Mouse (Mus musculus) neural tube, embryonic 11.5 days (tissue): Measurements from ENCODE around the gene Trarg1. TPM values are rescaled to one million over a fixed set of nuclear protein-coding genes. Genes with fewer than 3 reads are reported as not detected.
"Not testable (repeated sequence)": the region's sequence is repeated elsewhere in the genome, so short reads cannot be mapped to it uniquely, and the experiment has no call there.

ENCODE experiments used
- ATAC-seq: fragments of 200-750 bp; cut with Nextera tagmentation; 2 replicates; pipeline ENCODE4 v1.8.0; 2017; ENCODE audit warnings: moderate number of reproducible peaks, mild to moderate bottlenecking, moderate TSS enrichment, moderate library complexity; ENCODE audit not compliant: insufficient read depth, low FRiP score, low TSS enrichment
- DNase-seq: peaks from one replicate; pipeline ENCODE4 v3.0.0-alpha.2; 2015; ENCODE audit warnings: low spot score
- H3K27ac ChIP-seq: fragments of 300-500 bp; sonication (generic); 2 replicates; pipeline ENCODE4 v1.5.1; 2014; ENCODE audit warnings: low read depth, mild to moderate bottlenecking, low read length
- H3K27me3 ChIP-seq: fragments of 300-500 bp; sonication (generic); 2 replicates; pipeline ENCODE4 v1.6.1; 2014; ENCODE audit warnings: mild to moderate bottlenecking, low read length, mixed read lengths; ENCODE audit not compliant: control insufficient read depth, insufficient read depth
- H3K36me3 ChIP-seq: fragments of 300-500 bp; sonication (generic); 2 replicates; pipeline ENCODE4 v1.6.1; 2014; ENCODE audit warnings: mild to moderate bottlenecking, low read length, moderate library complexity, mixed read lengths; ENCODE audit not compliant: control insufficient read depth, insufficient read depth
- H3K4me1 ChIP-seq: fragments of 300-500 bp; sonication (generic); 2 replicates; pipeline ENCODE4 v1.6.1; 2014; ENCODE audit warnings: low read length, mixed read lengths; ENCODE audit not compliant: control insufficient read depth, insufficient read depth
- H3K4me2 ChIP-seq: fragments of 300-500 bp; sonication (generic); 2 replicates; pipeline ENCODE4 v1.6.1; 2014; ENCODE audit warnings: low read depth, mild to moderate bottlenecking, moderate library complexity
- H3K4me3 ChIP-seq: fragments of 300-500 bp; sonication (generic); 2 replicates; pipeline ENCODE4 v1.5.1; 2014; ENCODE audit warnings: low read depth, low read length
- H3K9ac ChIP-seq: fragments of 300-500 bp; sonication (generic); 2 replicates; pipeline ENCODE4 v1.6.1; 2014; ENCODE audit warnings: mild to moderate bottlenecking, low read length
- H3K9me3 ChIP-seq: fragments of 300-500 bp; sonication (generic); 2 replicates; pipeline ENCODE4 v1.6.1; 2016; ENCODE audit warnings: low read length; ENCODE audit not compliant: control insufficient read depth
- WGBS: fragments of 180-500 bp; shearing (Covaris S2); extraction: QIAGEN DNeasy Blood & Tissue Kit; methylation state at CpG from one replicate; pipeline ENCODE4 v1.1.7; 2014; 5-methylcytosine and 5-hydroxymethylcytosine counted together
- polyA plus RNA-seq: library from polyadenylated mRNA; unstranded; fragments of >200 nt; fragmentation: Nextera tagmentation; extraction: Ambion mirVana; gene quantifications from 2 replicates; pipeline ENCODE4 v1.2.1, GENCODE M21; 2014

The Trarg1 gene
- polyA plus RNA-seq, result 0.53 and 0.57 TPM in 2 replicates

DNA sequence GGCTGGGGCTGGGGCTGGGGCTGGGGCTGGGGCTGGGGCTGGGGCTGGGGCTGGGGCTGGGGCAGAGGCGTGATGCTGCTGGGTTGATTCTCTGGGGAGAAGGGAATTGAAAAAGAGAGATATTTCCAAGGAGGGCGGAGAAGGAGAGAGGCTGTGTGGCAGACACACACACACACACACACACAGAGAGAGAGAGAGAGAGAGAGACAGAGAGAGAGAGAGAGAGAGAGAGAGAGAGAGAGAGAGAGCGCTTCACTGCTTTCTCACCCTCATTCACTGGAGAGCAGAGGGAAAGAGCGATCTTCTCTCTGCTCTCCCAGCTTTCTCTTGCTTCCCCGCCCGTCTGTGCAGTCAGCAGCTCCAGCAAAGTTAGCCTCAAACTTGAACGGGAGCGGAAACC lies at the start of gene Trarg1:
Trarg1 (plus strand) TSS at position 301 of the 400 bp plus-strand sequence.
- WGBS, result 46% methylated on average over 7 of the region's 8 CpGs
- H3K27me3 ChIP-seq, DNase-seq, H3K4me2 ChIP-seq, H3K27ac ChIP-seq, H3K4me3 ChIP-seq, ATAC-seq, H3K36me3 ChIP-seq, H3K9me3 ChIP-seq, H3K9ac ChIP-seq, H3K4me1 ChIP-seq: not testable (repeated sequence)

DNA sequence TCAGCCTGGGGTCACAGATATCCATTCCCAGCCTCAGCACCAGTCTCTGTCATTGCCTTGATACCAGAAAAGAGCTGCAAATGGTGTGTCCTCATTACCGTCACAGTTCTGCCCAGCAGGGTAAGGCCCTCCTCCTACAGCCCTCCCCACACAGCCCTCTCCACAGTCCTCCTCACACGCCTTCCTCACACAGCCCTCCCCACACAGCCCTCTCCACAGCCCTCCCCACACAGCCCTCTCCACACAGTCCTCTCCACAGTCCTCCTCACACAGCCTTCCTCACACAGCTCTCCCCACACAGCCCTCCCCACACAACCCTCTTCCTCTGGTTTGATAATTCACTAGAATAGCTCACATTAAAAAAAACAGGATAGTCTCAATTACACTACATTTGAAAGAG lies 49.6 kb upstream of the Trarg1 start:
- H3K9ac ChIP-seq, result no peak overlapping the region
- DNase-seq (no peak), ATAC-seq (no peak)
- H3K27ac ChIP-seq, result no peak overlapping the region
- no peaks in the 10 kb centered on the region for H3K4me1 ChIP-seq
- no peaks in the 10 kb centered on the region for H3K9me3 ChIP-seq
- H3K4me2 ChIP-seq, result no peak overlapping the region
- no peaks in the 10 kb centered on the region for H3K36me3 ChIP-seq
- WGBS, result 27% methylated on average over 2 of the region's 2 CpGs
- H3K27me3 ChIP-seq, result no peaks in the 10 kb centered on the region
- H3K4me3 ChIP-seq, result no peak overlapping the region

DNA sequence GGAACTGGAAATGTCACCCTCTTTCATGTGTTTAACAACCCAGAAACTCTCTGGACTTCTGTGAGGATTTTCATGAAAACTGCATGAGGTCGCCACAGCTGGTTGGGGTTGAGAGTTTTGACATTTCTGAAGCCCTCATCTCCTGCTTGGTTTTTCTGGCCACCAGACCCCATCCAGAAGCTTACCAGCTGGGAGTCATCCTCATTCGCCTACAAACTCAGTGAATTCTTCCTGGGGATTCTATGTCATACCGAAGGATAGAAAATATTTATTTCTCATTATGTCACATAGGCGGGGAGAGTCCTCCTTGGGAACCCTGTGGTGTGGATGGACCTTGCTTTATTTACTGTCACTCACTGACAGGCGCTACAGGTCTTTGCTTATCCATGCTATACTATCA lies 49.1 kb upstream of the Trarg1 start:
- no peaks in the 10 kb centered on the region for H3K4me1 ChIP-seq
- no peaks in the 10 kb centered on the region for H3K9me3 ChIP-seq
- H3K27me3 ChIP-seq, result no peaks in the 10 kb centered on the region
- no peak overlapping the region for H3K4me3 ChIP-seq
- DNase-seq (no peak), ATAC-seq (no peak)
- H3K36me3 ChIP-seq, result no peaks in the 10 kb centered on the region
- H3K27ac ChIP-seq, result no peak overlapping the region
- WGBS, result 81% methylated on average over 5 of the region's 5 CpGs
- H3K4me2 ChIP-seq, result no peak overlapping the region
- H3K9ac ChIP-seq, result no peak overlapping the region

DNA sequence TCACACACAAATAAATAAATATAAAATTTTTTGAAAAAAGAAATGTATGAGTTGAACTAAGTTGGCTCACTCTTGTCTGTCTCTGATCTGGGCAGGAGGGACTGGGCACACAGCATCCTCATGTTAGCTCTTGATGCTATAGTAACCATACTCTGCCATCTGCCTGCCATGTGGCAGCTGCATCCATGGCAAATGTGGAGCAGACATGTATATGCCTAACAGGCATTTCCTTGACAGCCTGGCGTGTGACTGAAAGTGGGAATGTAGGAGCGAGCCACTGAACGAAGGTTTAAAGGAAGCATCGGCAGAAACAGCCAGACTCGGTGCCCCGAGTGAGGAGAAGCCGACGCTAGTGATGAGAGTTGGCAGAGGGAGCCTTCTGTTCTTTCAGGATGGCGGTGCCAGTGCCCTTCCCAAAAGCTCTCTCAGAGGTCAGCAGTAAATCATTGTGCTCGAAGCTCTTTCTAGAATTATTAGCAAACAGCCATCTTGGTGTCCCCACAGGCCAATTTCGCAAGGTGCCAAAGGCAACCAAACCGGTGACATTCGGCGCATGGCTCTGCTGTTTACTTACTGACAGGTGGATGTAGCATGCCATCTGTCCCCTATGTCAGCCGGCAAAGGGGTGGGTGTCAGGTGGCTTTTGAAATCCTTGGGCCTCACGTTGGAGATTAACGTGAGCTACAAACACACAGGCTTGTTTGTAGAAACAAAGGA lies 40.2 kb upstream of the Trarg1 start:
- H3K9ac ChIP-seq, result no peak overlapping the region
- H3K4me1 ChIP-seq, result 0 out of 2 replicates have a peak, but pooled peaks cover under 1% of the 10 kb centered on the region
- ATAC-seq, result no peak
- 76% methylated on average over 17 of the region's 17 CpGs for WGBS
- DNase-seq, result no peak
- no peaks in the 10 kb centered on the region for H3K36me3 ChIP-seq
- H3K4me3 ChIP-seq, result no peak overlapping the region
- no peaks in the 10 kb centered on the region for H3K27me3 ChIP-seq
- no peaks in the 10 kb centered on the region for H3K9me3 ChIP-seq
- H3K4me2 ChIP-seq, result no peak overlapping the region
- H3K27ac ChIP-seq, result no peak overlapping the region

- Histone ChIP-seq H3K27ac (no peak overlapping the region), H3K36me3 (no peaks in the 10 kb centered on the region), H3K9ac (no peak overlapping the region), H3K4me2 (no peak overlapping the region), H3K9me3 (no peaks in the 10 kb centered on the region), H3K4me1 (peaks cover 7% of the 10 kb centered on the region; the same call in 1 of the 2 replicates), H3K27me3 (no peaks in the 10 kb centered on the region), H3K4me3 (no peak overlapping the region)
- ATAC-seq (no peak), DNase-seq (no peak)
- whole genome bisulfite sequencing, result 82% methylated on average over 4 of the region's 4 CpGs
These were observed 39.4 kb upstream of the Trarg1 start for GRCm38 (mm10) chr11:76640231-76640630.

DNA sequence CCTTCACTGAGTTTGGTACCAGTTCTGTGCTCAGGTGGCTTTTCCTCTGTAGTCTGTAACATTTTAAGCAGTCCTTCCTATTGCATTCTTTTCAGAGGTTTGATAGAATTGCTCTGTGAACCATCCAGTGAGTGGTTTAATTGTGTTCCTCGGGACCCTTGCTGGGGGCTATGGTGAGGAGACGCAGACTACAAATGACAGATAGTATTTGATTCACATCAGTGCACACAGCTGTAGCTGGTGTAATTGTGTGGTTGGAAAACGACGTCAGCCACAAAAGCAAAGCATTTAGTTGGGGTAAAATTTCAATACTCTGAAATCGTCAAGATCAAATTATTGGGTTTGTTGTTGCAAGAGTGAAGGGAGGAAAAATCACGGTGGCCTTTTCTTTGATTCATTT lies 35.4 kb upstream of the Trarg1 start:
- 55% methylated on average over 6 of the region's 6 CpGs for WGBS
- Histone ChIP-seq H3K9me3 (no peaks in the 10 kb centered on the region), H3K27me3 (no peaks in the 10 kb centered on the region), H3K9ac (no peak overlapping the region), H3K4me1 (peaks cover 14% of the 10 kb centered on the region; the same call in 1 of the 2 replicates), H3K27ac (no peak overlapping the region), H3K36me3 (no peaks in the 10 kb centered on the region), H3K4me3 (no peak overlapping the region), H3K4me2 (no peak overlapping the region)
- ATAC-seq (no peak), DNase-seq (no peak)

DNA sequence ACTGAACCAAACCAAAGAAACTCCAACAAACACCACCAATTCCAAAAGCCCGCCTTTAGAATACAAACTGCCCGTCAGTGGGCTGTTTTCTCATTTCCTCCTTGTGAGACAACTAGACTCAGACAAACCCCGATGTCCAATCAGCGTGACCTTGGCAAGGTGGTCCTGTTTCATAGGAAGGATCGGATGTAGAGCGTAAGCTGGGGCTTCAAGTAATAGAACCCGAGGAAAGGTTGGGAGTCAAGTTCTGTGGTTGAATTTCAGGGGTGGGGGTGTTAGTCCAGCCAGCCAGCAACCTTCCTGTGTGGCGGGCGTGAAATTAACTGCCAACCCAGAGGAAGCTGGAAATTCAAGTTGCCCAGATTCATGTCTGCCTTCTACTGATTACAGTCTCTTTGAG lies 34.6 kb upstream of the Trarg1 start:
- H3K4me2 ChIP-seq, result no peak overlapping the region

DNA sequence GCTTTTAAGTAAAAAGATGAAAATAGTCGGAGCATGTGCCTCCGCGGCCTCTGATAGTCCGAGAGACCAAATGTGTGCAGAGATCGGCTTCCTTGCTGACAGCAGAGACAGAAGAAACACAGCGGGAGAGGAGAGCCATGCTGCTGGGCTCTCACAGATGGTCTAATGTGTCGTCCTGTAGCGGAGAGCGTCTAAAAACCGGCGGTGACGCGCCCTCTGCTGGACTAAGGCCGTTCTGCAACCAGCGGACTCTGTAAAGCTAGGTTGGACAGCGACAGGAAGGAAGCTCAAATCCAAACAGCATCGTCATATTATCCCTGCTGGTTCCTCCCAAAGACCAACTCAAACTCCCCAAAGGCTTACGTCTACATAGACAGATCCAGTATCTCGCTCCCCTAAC lies 33.7 kb upstream of the Trarg1 start:
- H3K9ac ChIP-seq, result no peak overlapping the region
- WGBS, result under 1% methylated on average over 19 of the region's 19 CpGs
- no peaks in the 10 kb centered on the region for H3K27me3 ChIP-seq
- H3K27ac ChIP-seq, result no peak overlapping the region
- ATAC-seq (peak; percentile 65; the same call in 1 of the 2 replicates), DNase-seq (peak; percentile 94)
- no peak overlapping the region for H3K4me3 ChIP-seq
- H3K9me3 ChIP-seq, result no peaks in the 10 kb centered on the region
- peak overlapping the region; percentile 24 for H3K4me2 ChIP-seq
- H3K36me3 ChIP-seq, result no peaks in the 10 kb centered on the region
- H3K4me1 ChIP-seq, result peaks cover 14% of the 10 kb centered on the region; the same call in 1 of the 2 replicates

More for the DNA sequence above, 34.6 kb upstream of the Trarg1 start:
- no peak overlapping the region for H3K9ac ChIP-seq
- peaks cover 14% of the 10 kb centered on the region; the same call in 1 of the 2 replicates for H3K4me1 ChIP-seq
- DNase-seq, result no peak
- 74% methylated on average over 9 of the region's 9 CpGs for WGBS
- no peaks in the 10 kb centered on the region for H3K27me3 ChIP-seq
- no peak for ATAC-seq
- H3K27ac ChIP-seq, result no peak overlapping the region
- H3K36me3 ChIP-seq, result no peaks in the 10 kb centered on the region
- H3K9me3 ChIP-seq, result no peaks in the 10 kb centered on the region
- no peak overlapping the region for H3K4me3 ChIP-seq

DNA sequence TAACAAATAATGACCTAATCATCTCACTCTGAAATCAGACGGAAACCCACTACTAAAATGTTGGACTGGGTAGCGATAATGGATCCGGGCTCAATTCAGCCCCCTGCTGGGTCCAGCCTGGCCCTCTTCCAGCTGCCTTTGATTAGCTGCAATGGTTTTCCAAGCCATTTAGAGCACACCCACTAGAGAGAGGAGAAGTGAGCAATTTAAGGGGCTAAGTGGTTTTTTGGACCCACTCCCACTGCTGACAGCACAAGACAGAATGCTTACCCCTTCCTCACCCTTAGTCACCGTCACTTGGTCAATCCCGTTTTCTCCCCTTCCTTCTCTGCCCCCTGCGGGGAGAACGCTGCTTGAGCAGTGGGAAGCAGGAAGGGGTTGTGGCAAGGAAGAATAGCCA lies 32.5 kb upstream of the Trarg1 start:
- Histone ChIP-seq H3K27ac (0 out of 2 replicates have a peak overlapping the region, but pooled peaks have one; percentile 20), H3K4me3 (no peak overlapping the region), H3K9ac (no peak overlapping the region), H3K36me3 (no peaks in the 10 kb centered on the region), H3K4me1 (peaks cover 14% of the 10 kb centered on the region; the same call in 1 of the 2 replicates), H3K4me2 (peak overlapping the region; percentile 40), H3K9me3 (no peaks in the 10 kb centered on the region), H3K27me3 (no peaks in the 10 kb centered on the region)
- ATAC-seq, result peak; percentile 27; the same call in 1 of the 2 replicates
- DNase-seq, result peak; percentile 35
- 3% methylated on average over 7 of the region's 7 CpGs for WGBS
